8 mouse cellular contexts compared by ENCODE assay signal in the genomic region with DNA sequence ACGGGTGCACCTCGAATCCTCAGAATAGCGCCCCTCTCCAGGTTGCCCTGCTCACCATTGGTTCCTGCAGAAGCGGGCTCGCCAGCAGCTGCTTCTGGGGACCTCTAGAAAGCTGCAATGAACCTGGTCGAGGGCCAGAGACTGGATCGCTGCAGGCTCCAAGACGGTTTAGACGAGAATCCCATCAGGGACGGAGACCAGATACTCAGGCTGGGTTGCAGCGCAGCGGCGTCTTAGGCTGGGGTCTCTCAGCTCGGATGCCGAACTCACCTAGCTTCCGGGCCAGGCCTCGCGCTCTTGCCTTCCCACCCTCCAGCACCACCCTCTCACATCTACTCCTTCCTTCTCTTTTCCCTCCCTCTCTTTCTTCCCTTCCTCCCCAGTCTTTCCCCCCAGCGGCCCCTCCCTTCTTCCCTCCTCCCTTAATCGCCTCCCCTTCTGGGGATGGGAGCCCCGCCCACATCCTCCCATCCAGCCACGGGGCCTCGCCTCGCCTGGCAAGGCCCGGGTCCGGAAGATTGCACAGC. TPM values are rescaled to one million over a fixed set of nuclear protein-coding genes. Genes with fewer than 3 reads are reported as not detected.
DNase-seq lines count a peak whose midpoint lies in the region; ATAC-seq and TF ChIP-seq lines count a peak whose summit lies in the region.

Gene Bmp4, minus strand, starts transcription at position 421 of the 527 bp plus-strand sequence.

- peak within 1 kb of the TSS; percentile 20 for H3K4me3 ChIP-seq in forebrain, embryonic 16.5 days (replicated peaks; ENCODE audit: low read length)
- peak within 1 kb of the TSS; percentile 61 for H3K4me3 ChIP-seq in limb, embryonic 13.5 days
- peak within 1 kb of the TSS; percentile 20 for H3K4me3 ChIP-seq in midbrain, embryonic 15.5 days
- H3K4me3 ChIP-seq in left cerebral cortex, adult 2 months = no peak within 1 kb of the TSS

- H3K27me3 ChIP-seq in forebrain, embryonic 16.5 days (replicated peaks; ENCODE audit: control insufficient read depth, insufficient read depth, low read length) = peaks cover 66% of the 10 kb centered on the region
- peaks cover 34% of the 10 kb centered on the region for H3K27me3 ChIP-seq in limb, embryonic 13.5 days
- peaks cover 63% of the 10 kb centered on the region for H3K27me3 ChIP-seq in midbrain, embryonic 15.5 days (replicated peaks)

- 1% methylated on average over 25 of the region's 26 CpGs for WGBS in forebrain, embryonic 16.5 days
- under 1% methylated on average over 26 of the region's 26 CpGs for WGBS in limb, embryonic 13.5 days
- whole genome bisulfite sequencing in midbrain, embryonic 15.5 days = 1% methylated on average over 26 of the region's 26 CpGs

- H3K9ac ChIP-seq in forebrain, embryonic 16.5 days (replicated peaks; ENCODE audit: low read depth, low read length) = no peak within 1 kb of the TSS
- H3K9ac ChIP-seq in limb, embryonic 13.5 days = peak within 1 kb of the TSS; percentile 73
- no peak within 1 kb of the TSS for H3K9ac ChIP-seq in midbrain, embryonic 15.5 days

- peak; percentile 74 for DNase-seq in embryo, embryonic 10 days (ENCODE audit: low spot score)
- DNase-seq in heart, postnatal 4 days = peak; percentile 59
- DNase-seq in left cerebral cortex, adult 2 months (ENCODE audit: extremely low spot score in 1 of 2, low spot score in 2 of 2) = no peak
- no peak for DNase-seq in layer of hippocampus, postnatal 14 days (ENCODE audit: low spot score in 2 of 2)

- no peak for TF ChIP-seq CTCF in left cerebral cortex, adult 2 months (IDR thresholded peaks at IDR 0.05)

- H3K4me2 ChIP-seq in forebrain, embryonic 16.5 days (ENCODE audit: low read length) = peak within 1 kb of the TSS; percentile 38
- H3K4me2 ChIP-seq in limb, embryonic 13.5 days (replicated peaks) = peak within 1 kb of the TSS; percentile 87
- peak within 1 kb of the TSS; percentile 43 for H3K4me2 ChIP-seq in midbrain, embryonic 15.5 days

- 0 out of 2 replicates have a peak, but pooled peaks have one; percentile 14 for ATAC-seq in forebrain, embryonic 16.5 days
- peak; percentile 28 for ATAC-seq in limb, embryonic 13.5 days (ENCODE audit: low FRiP score, low read depth)
- ATAC-seq in midbrain, embryonic 15.5 days (replicated peaks) = no peak
- ATAC-seq in activated CD4-positive, CD25-positive, alpha-beta regulatory T cell, adult 4 months = no peak

- H3K36me3 ChIP-seq in forebrain, embryonic 16.5 days (ENCODE audit: control insufficient read depth, insufficient read depth) = no peaks in the 10 kb centered on the region
- no peaks in the 10 kb centered on the region for H3K36me3 ChIP-seq in limb, embryonic 13.5 days
- H3K36me3 ChIP-seq in midbrain, embryonic 15.5 days (replicated peaks) = no peaks in the 10 kb centered on the region

- H3K27ac ChIP-seq in forebrain, embryonic 16.5 days (ENCODE audit: low read length) = no peak within 1 kb of the TSS
- H3K27ac ChIP-seq in limb, embryonic 13.5 days = peak within 1 kb of the TSS; percentile 40; the same call in 1 of the 2 replicates
- no peak within 1 kb of the TSS for H3K27ac ChIP-seq in midbrain, embryonic 15.5 days
- no peak within 1 kb of the TSS for H3K27ac ChIP-seq in left cerebral cortex, adult 2 months

- intact Hi-C loops in left cerebral cortex, adult 2 months (cut with DNase I) = no loop called here

- H3K4me1 ChIP-seq in forebrain, embryonic 16.5 days (replicated peaks; ENCODE audit: control insufficient read depth, insufficient read depth, low read length) = peaks cover 42% of the 10 kb centered on the region
- peaks cover 37% of the 10 kb centered on the region for H3K4me1 ChIP-seq in limb, embryonic 13.5 days
- peaks cover 49% of the 10 kb centered on the region for H3K4me1 ChIP-seq in midbrain, embryonic 15.5 days

- no peaks in the 10 kb centered on the region for H3K9me3 ChIP-seq in forebrain, embryonic 16.5 days (ENCODE audit: control insufficient read depth, low read length)
- H3K9me3 ChIP-seq in limb, embryonic 13.5 days = no peaks in the 10 kb centered on the region
- H3K9me3 ChIP-seq in midbrain, embryonic 15.5 days = no peaks in the 10 kb centered on the region

RNA-seq across cellular contexts. Expression of gene Bmp4, which starts in this region (rescaled TPM):
- 3.2 and 7.4 TPM in 2 replicates for polyA plus RNA-seq in forebrain, embryonic 16.5 days (2015; fragmentation: Nextera tagmentation; extraction: Ambion mirVana)
- 10 to 100 TPM; 10.2 to 16.2 TPM for total RNA-seq in heart, postnatal 4 days (2021)
- polyA plus RNA-seq in limb, embryonic 13.5 days (2015; fragmentation: Nextera tagmentation; extraction: Ambion mirVana) = 34.2 and 40.3 TPM in 2 replicates
- 7.6 and 8.5 TPM in 2 replicates for polyA plus RNA-seq in midbrain, embryonic 15.5 days (2015; fragmentation: Nextera tagmentation; extraction: Ambion mirVana)
- total RNA-seq in left cerebral cortex, adult 2 months (2021) = 1 to 10 TPM; 4.2 to 6.0 TPM
- total RNA-seq in layer of hippocampus, postnatal 14 days (2021) = 10 to 100 TPM in 1 of 2 experiments, 1 to 10 TPM in 1; 7.3 to 12.3 TPM
- polyA plus RNA-seq in activated CD4-positive, CD25-positive, alpha-beta regulatory T cell, adult 4 months (2017; shearing (Covaris generic)) = under 1 TPM in 1 of 2 experiments, not detected in 1; 0.26 TPM

Comparison
In these comparisons a context has a peak if more than half of its experiments do, and no peak if none do; other contexts are left out.
1. DNase-seq: peak in embryo, embryonic 10 days (single experiment) and heart, postnatal 4 days (single experiment); none in left cerebral cortex, adult 2 months (0 of 2) and layer of hippocampus, postnatal 14 days (0 of 2).
2. ATAC-seq: peak in forebrain, embryonic 16.5 days (single experiment) and limb, embryonic 13.5 days (single experiment); none in midbrain, embryonic 15.5 days (single experiment) and activated CD4-positive, CD25-positive, alpha-beta regulatory T cell, adult 4 months (single experiment).
3. Peak in every context shown above with its lines, with median percentiles within 50 percentile points of each other: H3K4me2 ChIP-seq.